Mouse (Mus musculus) thymus, postnatal 14 days (tissue): ENCODE measurements around the gene Trim67.

Experiments
- DNase-seq: peaks from one replicate; pipeline ENCODE4 v3.0.0; 2021

The Trim67 gene

DNA sequence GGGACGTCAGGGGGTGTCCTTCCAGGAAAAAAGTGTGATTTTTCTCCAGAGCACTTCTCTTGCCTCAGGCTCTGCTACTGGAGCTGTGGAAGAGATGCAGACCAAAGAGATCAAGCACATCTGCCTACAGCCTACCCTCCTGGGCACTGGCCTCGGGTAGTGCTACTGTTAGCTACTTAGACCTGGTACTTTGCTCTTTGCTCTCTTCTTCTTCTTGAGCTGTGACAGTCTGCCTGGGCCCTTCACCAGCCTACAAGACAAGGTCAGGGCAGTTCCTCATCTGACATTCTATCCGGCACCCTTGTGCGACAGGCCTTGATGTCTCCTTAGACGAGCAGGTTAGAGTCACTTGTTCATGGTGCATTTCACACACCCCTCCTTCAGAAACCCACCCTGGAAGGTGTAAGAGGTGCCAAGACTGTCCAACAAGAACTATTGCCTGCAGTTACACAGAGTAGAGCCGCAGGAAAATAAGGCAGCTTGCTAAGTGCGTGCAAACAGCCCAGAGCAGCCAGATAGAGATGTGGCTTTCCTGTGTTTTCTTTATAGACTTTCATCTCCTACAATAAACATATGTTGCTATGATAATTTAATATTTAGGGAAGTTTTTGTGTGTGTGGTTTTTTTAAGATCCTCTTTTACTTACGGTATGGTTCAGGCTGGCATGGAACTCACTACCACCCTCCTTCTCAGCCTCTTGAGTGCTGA lies 3.0 kb downstream of the Trim67 start:
- no peak for DNase-seq

DNA sequence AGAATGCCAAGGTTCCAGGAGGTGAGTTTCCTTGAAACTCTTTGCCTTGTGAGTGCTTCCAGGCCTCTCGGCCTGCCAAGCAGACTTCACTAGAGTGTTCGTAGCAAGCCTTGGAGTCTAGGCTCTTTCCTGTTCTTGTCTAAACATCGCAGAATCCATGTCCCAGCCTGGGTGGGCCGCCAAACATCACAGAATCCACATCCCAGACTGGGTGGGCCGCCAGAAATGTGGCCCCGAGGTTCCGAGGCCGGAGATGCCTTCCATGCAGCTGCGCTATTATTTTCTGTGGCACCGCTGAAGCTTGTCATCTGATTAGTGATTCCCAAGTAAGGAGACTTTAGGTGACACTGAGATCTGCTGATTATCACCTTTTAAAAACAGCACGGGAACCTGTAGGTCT lies 7.7 kb downstream of the Trim67 start:
- DNase-seq = no peak

DNA sequence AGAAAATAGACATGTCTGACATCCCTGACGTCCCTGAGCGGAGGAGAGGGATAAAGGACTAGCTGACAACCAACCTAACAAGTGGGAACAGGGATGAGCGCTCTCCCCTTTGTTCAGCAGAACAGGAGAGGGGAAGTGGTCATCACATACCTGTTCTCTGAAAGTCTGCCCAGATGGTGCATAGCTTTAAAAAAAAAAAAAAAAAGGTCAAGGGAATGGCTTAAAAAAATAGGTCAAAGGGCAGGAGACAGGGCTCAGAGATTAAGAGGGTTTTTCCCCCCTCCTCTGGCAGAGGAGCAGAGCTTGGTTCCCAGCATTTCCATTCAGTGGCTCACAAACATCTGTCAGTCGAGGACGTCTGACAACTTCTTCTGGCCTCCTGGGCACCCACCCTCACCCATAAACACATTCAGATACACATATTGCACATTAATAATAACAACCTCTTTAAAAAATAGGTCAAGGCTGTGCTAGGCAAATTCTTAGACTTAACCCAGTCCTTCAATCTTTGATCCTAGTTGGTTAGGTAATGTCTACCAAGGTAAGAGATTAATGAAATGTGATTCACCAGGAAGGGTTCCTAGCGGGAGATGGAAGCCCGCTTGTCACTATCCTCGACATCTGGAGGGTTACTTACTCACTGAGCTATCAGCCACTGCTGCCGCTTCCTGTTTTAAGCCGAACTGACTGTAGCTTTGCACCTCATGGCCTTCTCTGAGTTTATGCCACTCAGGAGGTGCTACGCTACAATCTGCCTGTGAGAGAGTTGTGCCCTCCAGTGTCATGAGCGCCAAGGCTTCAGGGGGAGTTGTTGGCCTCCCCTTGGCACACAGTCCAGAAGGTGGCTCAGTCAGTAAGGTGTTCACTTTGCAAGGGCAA lies 11.2 kb downstream of the Trim67 start:
- DNase-seq = no peak

DNA sequence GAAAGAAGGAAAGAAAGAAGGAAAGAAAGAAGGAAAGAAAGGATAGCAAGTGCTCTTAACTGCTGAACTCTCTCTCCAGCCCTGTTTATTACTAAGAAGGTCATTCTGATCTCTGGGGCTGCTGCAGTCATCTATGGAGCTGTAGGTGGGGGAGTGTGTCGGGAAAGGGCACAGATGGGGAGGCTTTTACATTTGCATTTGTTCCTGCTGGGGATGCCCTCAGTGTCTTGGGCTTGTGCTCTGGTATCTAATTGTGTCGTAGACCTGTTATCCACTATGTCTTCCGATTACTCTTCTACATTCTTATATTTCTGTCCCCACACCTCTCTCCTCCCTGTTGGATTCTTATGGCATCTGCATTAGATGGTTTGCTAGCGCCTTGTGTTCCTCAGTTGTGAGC lies 13.1 kb downstream of the Trim67 start:
- DNase-seq = no peak

DNA sequence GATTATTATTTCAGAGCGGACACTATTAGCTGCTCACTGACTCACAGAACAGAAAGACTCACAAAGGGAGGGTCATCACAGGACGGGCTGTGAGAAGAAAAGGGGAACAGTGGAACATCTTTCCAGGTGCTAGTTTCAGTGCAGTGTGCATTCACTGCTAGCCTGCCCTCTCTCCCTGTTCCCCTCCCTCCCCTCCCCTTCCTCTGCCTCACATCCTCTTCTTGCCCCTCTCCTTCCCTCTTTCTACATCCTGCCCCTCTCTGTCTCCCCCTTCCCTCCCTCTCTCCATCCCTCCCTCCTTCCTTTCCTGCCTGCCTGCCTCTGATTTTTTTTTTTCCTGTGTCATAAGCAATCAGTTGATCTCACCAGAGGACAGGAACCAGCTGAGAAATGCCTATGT lies 16.5 kb downstream of the Trim67 start:
- DNase-seq = no peak

DNA sequence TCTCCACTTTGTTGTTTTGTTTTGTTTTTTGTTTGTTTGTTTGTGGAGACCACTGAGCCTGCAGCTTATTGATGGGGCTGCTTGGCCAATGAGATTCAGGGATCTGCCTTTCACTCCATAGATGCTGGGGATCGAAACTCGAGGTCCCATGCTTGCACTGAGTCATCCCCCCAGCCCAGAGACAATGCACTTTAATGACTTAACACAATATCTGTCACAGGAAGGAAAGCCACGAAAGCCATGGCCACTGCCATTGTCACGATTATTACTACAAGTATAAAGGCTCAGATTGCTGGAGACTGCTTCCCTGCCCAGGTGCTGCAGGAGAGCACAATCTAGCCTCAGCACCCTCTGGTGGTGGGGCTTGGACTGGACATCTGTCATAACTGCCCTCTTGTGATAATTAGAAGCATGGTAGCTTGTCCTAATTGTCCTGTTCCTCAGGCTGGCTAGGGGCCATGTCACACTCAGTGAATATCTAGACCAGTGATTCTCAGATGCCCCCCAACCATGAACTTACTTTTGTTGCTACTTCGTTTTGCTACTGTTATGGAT lies 17.2 kb downstream of the Trim67 start:
- no peak for DNase-seq

DNA sequence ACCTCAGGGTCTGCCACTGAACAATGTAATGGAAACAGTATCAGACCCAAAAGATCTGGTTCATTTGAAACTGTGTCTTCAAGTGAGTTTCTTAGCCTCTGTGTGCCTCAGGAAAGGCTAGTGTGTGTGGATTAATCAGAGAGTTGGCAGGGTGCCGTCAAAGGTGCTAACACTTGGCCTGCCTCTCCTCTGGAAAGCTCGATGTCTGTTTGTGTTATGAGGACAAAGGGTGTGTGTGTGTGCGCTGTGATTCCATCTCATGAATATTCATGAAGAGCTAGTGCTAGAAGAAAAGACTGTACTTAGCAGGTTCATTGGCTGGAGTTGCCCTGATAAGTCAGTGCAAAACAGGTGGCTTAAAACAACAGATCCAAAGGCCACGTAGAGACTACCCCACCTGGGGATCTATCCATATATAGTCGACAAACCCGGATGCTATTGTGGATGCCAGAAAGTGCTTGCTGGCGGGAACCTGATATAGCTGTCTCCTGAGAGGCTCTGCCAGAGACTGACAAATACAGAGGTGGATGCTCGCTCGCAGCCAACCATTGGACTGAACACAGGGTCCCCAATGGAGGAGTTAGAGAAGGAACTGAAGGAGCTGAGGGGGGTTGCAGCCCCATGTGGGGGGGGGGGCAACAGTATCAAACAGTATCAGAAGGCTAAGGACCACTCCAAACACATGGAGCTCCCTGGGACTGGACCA lies 17.9 kb downstream of the Trim67 start:
- DNase-seq = no peak

DNA sequence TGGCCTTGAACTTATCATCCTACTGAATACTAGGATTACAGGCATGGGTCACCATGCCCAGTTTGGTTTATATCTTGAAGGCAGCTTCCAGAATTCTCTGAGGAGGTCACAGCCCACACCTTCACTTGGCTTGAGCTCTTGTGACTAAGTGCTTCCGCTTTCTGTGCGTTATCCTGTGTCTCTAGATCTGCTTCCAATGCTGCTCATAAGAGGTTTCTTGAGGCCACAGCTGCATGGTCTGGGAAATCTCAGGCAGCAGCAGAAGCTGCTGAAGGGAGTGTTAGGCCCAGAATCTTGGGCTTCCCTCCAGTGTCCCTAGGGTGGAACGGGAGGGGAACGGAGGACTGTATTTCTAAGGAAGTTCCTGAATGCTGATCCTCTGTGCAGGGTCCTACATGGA lies 20.4 kb downstream of the Trim67 start:
- no peak for DNase-seq

DNA sequence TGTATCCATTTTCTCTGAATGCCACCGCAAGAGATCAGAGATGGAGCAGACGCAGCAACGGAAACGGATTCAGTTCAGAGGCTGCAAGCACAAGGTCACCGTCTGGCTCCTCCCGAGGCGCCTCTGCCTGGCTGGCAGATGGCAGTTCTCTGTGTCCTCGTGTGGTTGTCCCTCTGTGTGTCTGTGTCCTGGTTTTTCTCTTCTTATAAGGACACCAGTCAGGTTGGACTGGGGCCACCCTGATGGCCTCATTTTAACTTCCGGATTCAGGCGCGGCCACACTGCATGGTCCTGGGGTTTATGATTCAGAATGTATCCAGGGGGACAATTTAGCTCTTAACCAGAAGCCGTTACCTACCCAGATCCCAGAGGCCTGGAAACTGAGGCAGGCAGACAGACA lies 23.0 kb downstream of the Trim67 start:
- DNase-seq = no peak

DNA sequence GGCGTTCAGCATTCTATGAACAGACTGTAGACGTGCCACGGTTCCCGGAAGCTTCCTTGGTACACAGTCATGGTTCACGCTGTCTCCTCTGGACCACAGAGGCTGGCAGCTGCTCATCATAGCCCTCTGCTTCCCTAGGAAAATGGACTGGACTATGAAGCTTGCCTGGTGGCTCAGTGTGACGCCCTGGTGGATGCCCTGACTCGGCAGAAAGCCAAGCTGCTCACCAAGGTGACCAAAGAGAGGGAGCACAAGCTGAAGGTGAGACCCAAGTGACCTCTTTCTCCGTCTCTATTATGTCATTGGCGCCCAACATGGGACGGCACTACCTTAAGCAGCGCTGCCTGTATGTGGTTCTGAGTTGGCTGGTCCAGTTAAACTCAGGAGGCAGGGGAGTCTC lies 24.0 kb downstream of the Trim67 start:
- no peak for DNase-seq

DNA sequence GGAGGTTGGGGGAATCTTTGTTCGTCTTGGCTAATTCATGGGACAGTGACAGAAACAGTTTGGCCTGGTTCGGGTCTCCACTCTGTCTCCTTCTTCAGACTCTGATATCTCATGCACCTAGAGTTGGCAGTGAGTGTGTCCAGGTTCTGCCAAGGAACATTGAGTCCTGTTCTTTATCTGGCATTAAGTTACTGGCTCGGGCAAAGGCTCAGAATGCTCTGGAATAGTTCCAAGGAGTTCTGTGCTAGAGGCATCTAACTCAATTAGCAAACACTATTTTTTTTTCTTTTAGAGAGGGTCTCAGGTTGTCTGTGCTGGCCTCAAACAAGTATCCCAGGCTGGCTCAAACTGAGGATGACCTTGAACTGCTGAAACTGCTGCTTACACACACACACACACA lies 24.5 kb downstream of the Trim67 start:
- no peak for DNase-seq

DNA sequence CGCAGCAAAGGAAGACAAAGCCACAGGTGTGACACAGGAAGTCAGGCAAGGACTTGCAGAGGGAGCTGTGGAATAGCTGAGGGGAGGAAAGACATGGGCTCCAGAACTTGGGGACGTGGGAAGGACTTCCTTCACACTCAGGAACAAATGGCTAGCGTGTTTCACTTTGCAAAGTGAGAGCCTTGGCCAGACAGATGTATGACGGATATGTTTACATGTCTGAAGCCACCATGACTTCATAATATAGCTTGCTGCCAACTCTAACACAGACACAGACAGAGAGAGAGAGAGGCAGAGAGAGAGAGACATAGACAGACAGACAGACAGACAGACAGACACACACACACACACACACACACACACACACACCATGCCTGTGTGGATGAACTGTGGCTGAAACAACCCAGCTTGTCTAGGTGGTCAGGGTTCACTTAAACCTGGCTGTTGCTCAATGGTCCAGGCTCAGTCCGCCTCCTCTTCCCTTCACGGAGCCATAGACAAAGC lies 26.8 kb downstream of the Trim67 start:
- DNase-seq = no peak

DNA sequence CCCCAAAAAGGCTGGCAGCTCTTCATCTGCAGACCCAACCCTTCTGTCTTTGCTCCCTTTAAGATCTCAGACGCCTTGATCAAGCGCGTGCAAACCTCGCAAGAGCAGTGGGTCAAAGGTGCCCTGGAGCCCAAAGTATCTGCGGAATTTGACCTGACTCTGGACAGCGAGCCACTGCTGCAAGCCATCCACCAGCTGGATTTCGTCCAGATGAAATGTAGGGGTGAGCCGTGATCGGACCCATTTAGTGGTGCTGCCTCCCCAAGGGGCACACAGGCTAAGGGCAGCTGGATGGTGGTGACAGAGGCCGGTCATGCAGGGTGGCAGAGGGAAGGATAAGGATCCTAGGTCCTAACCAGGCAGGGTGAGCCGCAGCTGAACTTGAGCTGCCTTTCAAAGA lies 27.2 kb downstream of the Trim67 start:
- DNase-seq = no peak

DNA sequence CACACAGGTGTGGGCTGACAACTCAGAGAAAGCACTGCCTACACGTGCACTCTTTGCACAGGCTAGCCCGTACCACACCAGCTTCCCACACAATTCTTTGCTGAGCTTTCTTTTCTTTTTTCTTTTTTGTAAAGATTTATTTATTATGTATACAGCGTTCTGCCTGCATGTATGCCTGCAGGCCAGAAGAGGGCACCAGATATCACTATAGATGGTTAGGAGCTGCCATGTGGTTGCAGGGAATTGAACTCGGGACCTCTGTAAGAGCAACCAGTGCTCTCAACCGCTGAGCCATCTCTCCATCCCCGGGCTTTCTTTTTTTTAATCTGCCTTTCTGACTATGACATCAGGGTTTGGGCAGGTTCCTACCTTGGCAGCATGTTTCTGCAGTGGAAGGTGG lies 30.6 kb downstream of the Trim67 start:
- DNase-seq = no peak

DNA sequence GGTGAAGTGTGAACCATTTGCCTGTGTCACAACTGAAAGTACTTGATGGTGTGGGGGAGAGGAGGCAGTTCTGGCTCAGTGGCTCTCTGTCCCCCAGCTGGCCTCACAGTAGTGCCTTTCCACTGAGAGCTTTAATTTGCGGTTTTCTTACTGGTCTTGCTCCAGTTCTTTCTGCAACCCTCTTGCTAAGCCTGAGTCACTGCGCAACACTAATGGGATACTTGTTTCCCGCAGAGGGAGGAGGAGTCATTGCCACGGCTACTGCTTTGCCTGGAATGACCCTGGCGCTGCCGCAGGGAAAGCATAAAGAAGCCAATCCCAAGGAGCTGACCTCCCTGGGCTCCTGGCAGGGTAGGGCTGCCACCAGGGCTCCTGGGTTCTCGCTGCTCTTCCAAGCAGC lies 33.8 kb downstream of the Trim67 start:
- no peak for DNase-seq

DNA sequence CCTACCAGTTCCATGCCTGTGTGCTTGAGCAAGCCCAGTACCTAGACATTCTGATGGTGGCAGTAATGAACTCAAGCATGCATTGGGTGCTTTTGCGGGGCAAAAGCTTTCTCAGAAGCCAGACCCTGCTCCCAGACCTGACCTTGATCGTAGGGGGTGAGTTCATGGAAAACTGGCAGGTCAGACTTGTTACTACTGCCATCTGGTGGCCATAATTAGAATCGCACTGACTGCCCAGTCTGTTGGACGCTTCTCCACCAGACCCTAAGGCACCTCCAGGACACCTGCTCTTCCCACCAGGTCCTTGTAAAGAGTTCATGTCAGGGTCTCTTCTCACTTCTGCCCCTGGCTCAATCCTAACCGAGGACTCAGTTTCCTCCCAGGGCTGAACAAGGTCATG lies 34.5 kb downstream of the Trim67 start:
- DNase-seq = peak; percentile 38

DNA sequence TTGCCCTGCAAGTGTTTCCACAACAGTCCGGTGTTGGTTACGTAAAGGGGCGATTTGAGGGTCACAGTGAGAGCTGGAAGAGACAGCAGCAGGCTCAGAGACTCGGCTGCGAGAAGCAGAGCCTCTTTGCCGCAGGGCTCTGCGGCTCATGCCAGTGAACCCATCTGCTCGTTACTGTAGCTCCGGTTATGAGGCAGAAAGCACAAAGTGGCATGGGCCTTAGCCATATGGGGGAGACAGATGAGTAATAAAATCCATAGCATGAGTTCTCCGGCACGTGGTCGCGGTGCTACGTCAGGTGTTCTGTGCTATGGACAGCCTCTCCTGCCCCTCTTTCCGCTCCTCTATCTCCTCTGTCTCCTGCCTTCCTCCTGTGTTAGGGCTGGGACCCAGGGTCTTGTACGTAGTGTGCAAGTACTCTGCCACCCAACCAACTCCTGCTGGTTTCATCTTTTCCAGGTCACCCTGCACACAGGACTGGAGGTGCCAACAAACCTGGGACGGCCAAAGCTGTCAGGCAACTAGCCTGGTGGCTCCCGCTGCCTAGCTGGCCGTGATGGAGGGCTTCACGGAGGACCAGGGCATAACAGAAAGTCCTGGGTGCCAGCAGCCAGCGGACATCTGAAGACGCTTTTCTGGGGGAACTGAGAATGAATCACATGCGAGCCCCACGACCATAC lies 35.8 kb downstream of the Trim67 start:
- DNase-seq = no peak

DNA sequence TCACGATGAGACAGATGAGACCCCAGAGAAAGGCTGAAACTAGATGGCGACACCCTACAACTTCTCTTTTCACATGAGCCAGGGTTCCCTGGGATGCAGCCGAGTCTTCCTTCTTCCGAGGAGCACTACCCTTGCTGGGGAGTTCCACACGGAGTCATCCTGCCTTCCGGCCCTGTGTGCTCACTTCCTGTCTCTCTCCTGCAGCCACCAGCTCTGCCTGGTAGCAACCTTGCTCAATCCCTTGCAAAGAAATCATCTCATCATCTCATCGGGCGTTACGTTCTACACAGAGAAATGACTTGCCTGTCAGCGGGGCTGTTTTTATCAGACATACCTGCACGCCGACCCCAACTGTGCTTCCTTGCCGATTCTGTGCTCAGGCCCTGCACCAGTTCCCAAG lies 37.2 kb downstream of the Trim67 start:
- DNase-seq = no peak

DNA sequence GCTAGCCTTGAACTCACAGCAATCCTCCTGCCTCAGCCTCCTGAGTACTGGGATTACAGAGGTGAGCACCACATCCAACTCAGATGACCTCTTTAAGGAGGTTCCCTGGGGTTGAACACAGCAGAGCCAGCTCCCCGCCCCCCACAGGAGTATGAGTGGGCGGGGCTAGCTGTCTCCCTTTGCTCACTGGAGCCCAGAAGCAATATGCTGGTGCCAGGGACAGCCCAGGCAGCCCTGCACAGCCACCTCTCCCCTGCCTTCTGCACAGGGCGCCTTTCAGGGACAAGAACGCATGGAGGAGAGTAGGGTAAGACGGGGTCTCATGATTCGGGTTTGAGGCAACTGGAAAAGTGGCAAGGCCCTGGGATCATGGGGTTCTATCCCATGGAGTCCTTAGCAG lies 38.6 kb downstream of the Trim67 start:
- no peak for DNase-seq

DNA sequence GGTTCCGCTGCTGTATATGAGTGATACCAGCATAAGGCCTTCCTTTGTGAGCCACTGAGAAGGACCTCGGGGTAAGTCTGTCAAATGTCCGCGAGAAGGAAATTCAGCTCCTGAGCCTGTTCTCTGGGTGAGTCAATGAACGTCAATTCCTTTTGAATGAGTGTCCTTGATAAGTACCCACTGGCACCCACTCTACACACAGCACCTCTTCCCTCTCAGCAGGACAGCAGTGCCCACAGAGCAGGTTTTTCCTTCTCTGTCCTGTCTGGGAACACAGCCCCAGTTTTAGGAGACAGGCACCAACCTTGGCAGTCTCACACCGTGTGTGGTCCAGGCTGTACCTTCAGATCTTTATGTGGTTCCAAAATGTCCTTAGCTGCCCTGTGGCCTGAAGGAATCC lies 39.0 kb downstream of the Trim67 start:
- no peak for DNase-seq

DNA sequence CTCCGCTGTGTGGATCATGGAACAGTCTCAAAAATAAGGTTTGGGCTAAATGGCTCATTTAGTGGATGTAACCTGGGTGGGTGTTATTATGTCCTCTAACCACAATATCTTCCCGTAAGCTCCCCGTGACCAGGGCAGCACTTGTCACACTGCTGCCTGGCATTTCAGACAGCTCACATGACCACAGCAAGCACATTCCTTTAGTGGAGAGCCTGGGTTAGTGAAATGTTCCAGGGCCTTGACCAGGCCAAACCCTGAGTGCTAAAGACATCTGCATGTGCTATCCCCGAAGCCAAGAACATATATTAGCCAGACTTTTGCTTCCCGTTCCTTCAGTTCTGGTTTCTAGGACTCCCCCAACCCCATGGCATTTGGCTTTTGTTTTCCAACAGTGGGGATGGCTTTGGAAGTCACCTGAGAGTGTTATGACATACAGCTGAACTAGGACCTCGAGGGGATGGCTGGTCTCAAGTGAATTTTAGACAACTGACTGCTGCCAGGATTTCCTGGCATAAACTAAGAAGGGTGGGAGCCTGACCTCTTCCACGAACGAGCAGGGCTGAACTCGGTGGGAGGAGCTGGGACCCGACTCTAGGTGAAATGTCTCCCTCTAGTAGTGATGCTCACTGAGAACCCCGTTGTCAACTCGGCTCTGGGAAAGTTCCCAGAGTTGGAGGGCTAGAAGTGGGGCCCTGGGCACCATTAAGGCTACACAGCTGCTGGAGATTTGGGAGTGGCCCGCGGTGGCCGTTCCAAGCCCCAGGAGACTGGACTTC lies 40.7 kb downstream of the Trim67 start:
- DNase-seq = no peak

DNA sequence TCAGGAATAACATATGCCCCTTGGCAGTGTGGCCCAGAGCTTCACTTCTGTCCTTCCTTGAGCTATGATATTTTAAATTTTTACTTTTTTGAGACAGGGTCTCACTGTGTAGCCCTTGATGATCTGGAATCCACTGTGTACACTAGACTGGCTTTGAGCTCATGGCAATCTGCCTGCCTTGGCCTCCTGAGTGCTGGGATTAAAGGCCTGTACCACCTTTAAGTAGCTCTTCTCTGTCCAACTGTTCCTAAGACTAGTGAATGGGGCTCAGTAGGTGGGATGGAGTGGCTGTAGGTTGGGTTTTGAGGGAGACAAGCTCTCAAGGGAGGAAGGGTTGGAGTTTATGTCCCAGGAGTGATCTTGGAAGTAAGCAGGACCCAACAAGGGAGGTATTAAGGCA lies 43.0 kb downstream of the Trim67 start:
- no peak for DNase-seq
